In genomic region chr1:151059546-151060136, GRCm38 (mm10) we compare ENCODE assay signal across 16 mouse cellular contexts.
"Had no signal": no experiment of that assay in that cellular context is flagged by ENCODE, and none has a peak within 500 bp of the region (broad histone marks: within the 10 kb centered on the region; RNA-seq: fewer than 3 reads in every experiment).

No protein-coding gene starts in this region.

- ATAC-seq: intestine, embryonic 16.5 days; midbrain, embryonic 15.5 days had no signal

- H3K36me3 ChIP-seq: limb, embryonic 12.5 days; midbrain, embryonic 15.5 days; neural tube, embryonic 12.5 days had no signal

- H3K27me3 ChIP-seq: limb, embryonic 12.5 days; midbrain, embryonic 15.5 days; neural tube, embryonic 12.5 days had no signal

- H3K4me1 ChIP-seq: megakaryocyte, embryonic 14.5 days; midbrain, embryonic 15.5 days had no signal

- H3K4me3 ChIP-seq: limb, embryonic 12.5 days; megakaryocyte, embryonic 14.5 days; midbrain, embryonic 15.5 days; neural tube, embryonic 12.5 days had no signal

- H3K9me3 ChIP-seq: limb, embryonic 12.5 days; megakaryocyte, embryonic 14.5 days; midbrain, embryonic 15.5 days; neural tube, embryonic 12.5 days had no signal

- DNase-seq: layer of hippocampus, postnatal 36 days; lung, adult 2 months; lung, postnatal 10 days; right cerebral cortex, postnatal 4 days; spleen, adult 18-20 months; thymus, adult 18-20 months; thymus, postnatal 25 days had no signal

- H3K9ac ChIP-seq: hindbrain, embryonic 14.5 days; limb, embryonic 12.5 days; liver, embryonic 14.5 days; midbrain, embryonic 15.5 days; neural tube, embryonic 12.5 days had no signal

- H3K4me2 ChIP-seq: hindbrain, embryonic 14.5 days; limb, embryonic 12.5 days; midbrain, embryonic 11.5 days; midbrain, embryonic 15.5 days; neural tube, embryonic 12.5 days had no signal

- H3K27ac ChIP-seq: hindbrain, embryonic 14.5 days; limb, embryonic 12.5 days; liver, embryonic 14.5 days; macrophage; midbrain, embryonic 15.5 days; neural tube, embryonic 12.5 days had no signal
